Mouse (Mus musculus) midbrain, embryonic 16.5 days (tissue): ENCODE measurements around the gene Zfp26. TPM values are rescaled to one million over a fixed set of nuclear protein-coding genes. Genes with fewer than 3 reads are reported as not detected.

Experiments used
- ATAC-seq: fragments of 200-750 bp; cut with Nextera tagmentation; 2 replicates; pipeline ENCODE4 v1.8.0; 2017; ENCODE audit warnings: moderate TSS enrichment
- H3K27ac ChIP-seq: fragments of 300-500 bp; sonication (generic); 2 replicates; pipeline ENCODE4 v1.5.1; 2014; ENCODE audit warnings: mild to moderate bottlenecking, low read length, mixed read lengths
- H3K27me3 ChIP-seq: fragments of 300-500 bp; sonication (generic); 2 replicates; pipeline ENCODE4 v1.6.1; 2014; ENCODE audit warnings: low read depth, low read length, mixed read lengths; ENCODE audit not compliant: control insufficient read depth, insufficient read depth
- H3K36me3 ChIP-seq: fragments of 300-500 bp; sonication (generic); 2 replicates; pipeline ENCODE4 v1.6.1; 2014; ENCODE audit warnings: mild to moderate bottlenecking, low read length, moderate library complexity, mixed read lengths; ENCODE audit not compliant: control insufficient read depth, insufficient read depth
- H3K4me1 ChIP-seq: fragments of 300-500 bp; sonication (generic); 2 replicates; pipeline ENCODE4 v1.6.1; 2014; ENCODE audit warnings: mild to moderate bottlenecking, low read length, mixed read lengths; ENCODE audit not compliant: control insufficient read depth, insufficient read depth
- H3K4me2 ChIP-seq: fragments of 300-500 bp; sonication (generic); 2 replicates; pipeline ENCODE4 v1.6.1; 2014; ENCODE audit warnings: mild to moderate bottlenecking, low read length, mixed read lengths
- H3K4me3 ChIP-seq: fragments of 300-500 bp; sonication (generic); 2 replicates; pipeline ENCODE4 v1.5.1; 2014; ENCODE audit warnings: low read depth, mild to moderate bottlenecking, low read length, moderate library complexity, mixed read lengths
- H3K9ac ChIP-seq: fragments of 300-500 bp; sonication (generic); 2 replicates; pipeline ENCODE4 v1.6.1; 2014; ENCODE audit warnings: low read depth, low read length, mixed read lengths
- H3K9me3 ChIP-seq: fragments of 300-500 bp; sonication (generic); replicated peaks from 2 replicates; pipeline ENCODE4 v1.6.1; 2014; ENCODE audit warnings: mild to moderate bottlenecking, low read length, mixed read lengths; ENCODE audit not compliant: control insufficient read depth, poor library complexity, severe bottlenecking
- whole genome bisulfite sequencing: fragments of 180-500 bp; shearing (Covaris S2); extraction: QIAGEN DNeasy Blood & Tissue Kit; methylation state at CpG from one replicate; pipeline ENCODE4 v1.1.7; 2014; 5-methylcytosine and 5-hydroxymethylcytosine counted together
- polyA plus RNA-seq: library from polyadenylated mRNA; unstranded; fragments of >200 nt; fragmentation: Nextera tagmentation; extraction: Ambion mirVana; gene quantifications from 2 replicates; pipeline ENCODE4 v1.2.1, GENCODE M21; 2015

The Zfp26 gene
- polyA plus RNA-seq, 1 experiment from 2014 or later = 13.5 TPM

DNA sequence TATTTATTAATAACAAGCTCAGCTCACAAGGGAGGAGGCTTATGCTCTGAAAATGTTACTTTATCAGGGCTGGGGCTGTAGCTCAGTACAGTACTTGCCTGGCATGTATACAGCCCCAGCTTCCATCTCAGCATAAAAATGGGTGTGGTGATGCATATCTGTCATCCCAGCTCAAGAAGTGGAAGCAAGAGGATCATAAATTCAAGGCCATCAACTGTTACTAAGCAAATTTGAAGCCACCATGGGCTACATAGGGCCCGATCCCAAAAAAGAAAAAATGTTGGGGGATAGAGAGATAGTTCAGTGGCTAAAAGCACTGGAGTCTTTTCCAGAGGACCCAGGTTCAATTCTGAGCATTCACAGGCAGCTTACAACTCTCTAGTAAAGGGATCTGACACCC lies 16.7 kb upstream of the Zfp26 start:
- Histone ChIP-seq H3K4me3 (no peak overlapping the region), H3K27me3 (no peaks in the 10 kb centered on the region), H3K27ac (no peak overlapping the region), H3K4me2 (no peak overlapping the region), H3K9me3 (no peaks in the 10 kb centered on the region), H3K9ac (no peak overlapping the region), H3K36me3 (peaks cover 35% of the 10 kb centered on the region), H3K4me1 (no peaks in the 10 kb centered on the region)
- 96% methylated on average over 1 of the region's 1 CpGs for WGBS
- no peak for ATAC-seq

DNA sequence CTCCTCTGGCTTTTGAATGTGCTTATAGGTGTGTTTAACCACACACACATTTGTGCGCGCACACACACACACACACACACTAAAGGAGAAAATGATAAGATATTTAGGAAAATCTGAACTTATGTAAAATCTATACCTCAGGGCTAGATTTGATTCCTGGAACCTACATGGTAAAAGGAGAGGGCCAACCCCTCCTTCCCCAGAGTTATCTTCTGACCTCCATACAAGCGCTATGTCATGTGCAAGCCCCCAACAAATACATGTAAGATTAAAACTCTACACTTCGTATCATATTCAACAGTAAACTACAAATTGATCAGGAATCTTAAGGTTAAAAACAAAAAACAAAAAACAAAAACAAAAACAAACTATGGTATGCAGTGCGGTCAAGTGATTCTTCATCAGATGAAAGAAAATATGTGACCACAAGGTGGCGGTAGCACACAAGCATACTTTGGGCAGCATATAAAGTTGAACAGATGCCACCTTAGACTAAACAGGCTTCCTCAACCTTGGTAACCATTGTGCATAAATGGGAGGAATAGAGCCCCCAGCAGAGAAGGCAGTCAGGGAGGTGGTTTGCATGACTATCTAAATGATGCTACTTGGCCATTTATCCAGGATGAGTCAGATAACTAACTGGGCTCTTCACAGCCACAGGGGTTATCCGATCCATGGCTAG lies 6.9 kb upstream of the Zfp26 start:
- 59% methylated on average over 7 of the region's 7 CpGs for WGBS
- H3K4me3 ChIP-seq = no peak overlapping the region
- no peaks in the 10 kb centered on the region for H3K4me1 ChIP-seq
- H3K9me3 ChIP-seq = no peaks in the 10 kb centered on the region
- no peaks in the 10 kb centered on the region; the same call in 1 of the 2 replicates for H3K27me3 ChIP-seq
- no peak overlapping the region for H3K9ac ChIP-seq
- ATAC-seq = peak; percentile 77
- no peak overlapping the region for H3K4me2 ChIP-seq
- H3K27ac ChIP-seq = no peak overlapping the region
- H3K36me3 ChIP-seq = peaks cover 33% of the 10 kb centered on the region

DNA sequence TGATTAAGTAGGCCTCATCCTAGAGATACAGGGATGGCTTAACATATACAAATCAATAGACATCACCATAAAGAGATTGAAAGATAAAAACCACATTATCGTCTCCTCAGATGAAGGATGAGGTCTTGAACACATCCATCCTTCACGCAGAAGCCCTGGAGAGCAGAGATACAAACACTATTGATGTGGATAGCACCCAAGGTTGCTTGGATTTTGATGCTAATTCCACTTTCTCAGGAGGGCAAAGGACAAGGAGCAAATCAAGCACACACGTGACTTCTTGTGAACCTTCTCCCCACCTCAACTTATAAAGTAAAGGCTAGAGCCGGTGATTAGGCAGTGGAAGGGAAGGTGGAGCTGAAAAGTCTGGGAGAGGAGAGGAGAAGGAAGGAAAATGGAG lies 6.3 kb downstream of the Zfp26 start:
- no peak overlapping the region for H3K4me2 ChIP-seq
- no peak overlapping the region for H3K4me3 ChIP-seq
- WGBS = 93% methylated on average over 4 of the region's 4 CpGs
- no peak for ATAC-seq
- no peaks in the 10 kb centered on the region for H3K9me3 ChIP-seq
- peaks cover 5% of the 10 kb centered on the region; the same call in 1 of the 2 replicates for H3K36me3 ChIP-seq
- H3K27ac ChIP-seq = no peak overlapping the region
- peaks cover 6% of the 10 kb centered on the region for H3K4me1 ChIP-seq
- no peaks in the 10 kb centered on the region for H3K27me3 ChIP-seq
- H3K9ac ChIP-seq = no peak overlapping the region

DNA sequence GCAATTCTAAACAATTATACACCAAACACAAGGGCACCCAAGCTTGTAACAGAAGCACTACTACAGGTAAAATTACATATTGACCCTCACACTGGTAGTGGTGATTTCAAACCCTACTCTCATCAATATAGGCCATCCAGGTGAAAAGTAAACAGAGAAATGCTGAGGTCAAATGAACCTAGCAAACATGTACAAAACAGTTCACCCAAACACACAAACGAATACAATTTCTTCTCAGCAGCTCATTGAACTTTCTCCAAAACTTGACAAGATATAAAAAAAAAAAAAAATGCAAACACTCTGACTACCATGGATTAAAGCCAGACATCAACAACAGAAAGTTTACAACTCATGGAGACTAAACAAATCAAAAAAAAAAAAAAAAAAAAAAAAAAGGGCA lies 8.5 kb downstream of the Zfp26 start:
- no peak for ATAC-seq
- Histone ChIP-seq H3K9ac (no peak overlapping the region), H3K4me1 (no peaks in the 10 kb centered on the region), H3K4me3 (no peak overlapping the region), H3K36me3 (peaks cover 8% of the 10 kb centered on the region; the same call in 1 of the 2 replicates), H3K27me3 (no peaks in the 10 kb centered on the region), H3K9me3 (no peaks in the 10 kb centered on the region), H3K4me2 (no peak overlapping the region), H3K27ac (no peak overlapping the region)
- 97% methylated on average over 1 of the region's 1 CpGs for WGBS

GRCm38 (mm10) chr9:20443183-20443783 lies 16.7 kb downstream of the Zfp26 start:
- Histone ChIP-seq H3K36me3 (peaks cover 51% of the 10 kb centered on the region), H3K9ac (no peak overlapping the region), H3K27me3 (no peaks in the 10 kb centered on the region), H3K4me2 (no peak overlapping the region), H3K4me1 (no peaks in the 10 kb centered on the region), H3K27ac (no peak overlapping the region), H3K9me3 (no peaks in the 10 kb centered on the region), H3K4me3 (no peak overlapping the region)
- WGBS = 94% methylated on average over 4 of the region's 4 CpGs
- no peak for ATAC-seq

GRCm38 (mm10) chr9:20430004-20430403 lies 30.0 kb downstream of the Zfp26 start:
- H3K27ac ChIP-seq = no peak overlapping the region
- 90% methylated on average over 3 of the region's 3 CpGs for WGBS

GRCm38 (mm10) chr9:20411460-20411859 lies 48.5 kb downstream of the Zfp26 start:
- H3K4me3 ChIP-seq = no peak overlapping the region
- H3K27me3 ChIP-seq = no peaks in the 10 kb centered on the region
- no peak overlapping the region for H3K9ac ChIP-seq
- no peaks in the 10 kb centered on the region for H3K4me1 ChIP-seq
- 33% methylated on average over 1 of the region's 1 CpGs for WGBS
- no peaks in the 10 kb centered on the region for H3K9me3 ChIP-seq
- ATAC-seq = no peak
- H3K36me3 ChIP-seq = no peaks in the 10 kb centered on the region
- H3K27ac ChIP-seq = no peak overlapping the region
- H3K4me2 ChIP-seq = no peak overlapping the region

More at GRCm38 (mm10) chr9:20430004-20430403, 30.0 kb downstream of the Zfp26 start:
- no peak overlapping the region for H3K4me2 ChIP-seq
- H3K9ac ChIP-seq = no peak overlapping the region
- H3K27me3 ChIP-seq = no peaks in the 10 kb centered on the region
- H3K36me3 ChIP-seq = peaks cover 6% of the 10 kb centered on the region; the same call in 1 of the 2 replicates
- no peak overlapping the region for H3K4me3 ChIP-seq
- H3K4me1 ChIP-seq = no peaks in the 10 kb centered on the region
- H3K9me3 ChIP-seq = no peaks in the 10 kb centered on the region
- no peak for ATAC-seq

DNA sequence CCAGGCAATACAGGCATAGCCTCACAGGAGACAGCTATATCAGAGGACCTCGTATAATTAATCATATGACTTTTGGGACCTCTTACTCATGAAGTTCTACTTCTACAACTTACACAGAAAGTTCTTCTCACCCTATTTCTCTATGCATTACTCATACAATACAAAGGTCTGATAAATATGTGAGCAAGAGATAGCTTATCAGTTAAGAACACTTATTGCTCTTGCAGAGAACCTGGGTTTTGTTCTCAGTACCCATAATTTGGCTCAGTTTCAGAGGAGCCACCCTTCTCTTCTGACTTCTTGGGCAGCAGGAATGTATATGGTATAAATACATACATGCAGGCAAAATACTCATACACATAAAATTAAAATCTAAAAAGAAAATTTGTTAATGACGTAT lies 50.6 kb downstream of the Zfp26 start:
- WGBS = 84% methylated on average over 2 of the region's 2 CpGs
- no peaks in the 10 kb centered on the region; the same call in 1 of the 2 replicates for H3K9me3 ChIP-seq
- H3K9ac ChIP-seq = no peak overlapping the region
- H3K4me1 ChIP-seq = no peaks in the 10 kb centered on the region
- H3K4me2 ChIP-seq = no peak overlapping the region
- H3K27ac ChIP-seq = no peak overlapping the region
- no peaks in the 10 kb centered on the region for H3K36me3 ChIP-seq
- no peak for ATAC-seq
- no peaks in the 10 kb centered on the region for H3K27me3 ChIP-seq
- H3K4me3 ChIP-seq = no peak overlapping the region

DNA sequence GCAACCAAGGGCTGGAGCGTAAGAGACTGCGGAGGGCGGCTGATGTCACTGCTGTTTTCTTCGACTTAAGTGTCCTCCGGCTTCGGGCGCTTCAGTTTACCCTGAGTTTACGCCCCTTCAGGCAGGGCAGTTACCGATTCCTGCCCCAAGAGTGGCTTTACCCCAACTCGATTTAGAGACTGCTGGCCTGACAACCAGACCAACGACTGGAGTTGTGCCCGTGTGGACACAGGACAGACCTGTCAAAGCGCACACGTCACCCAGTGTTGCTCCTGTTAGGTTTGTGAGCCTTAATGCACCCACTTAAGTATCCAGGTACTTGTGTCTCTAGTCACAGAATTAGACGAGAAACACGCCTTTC lies 74.6 kb downstream of the Zfp26 start:
- Histone ChIP-seq H3K9ac (peak overlapping the region; percentile 82), H3K27ac (peak overlapping the region; percentile 85), H3K4me1 (peaks cover 15% of the 10 kb centered on the region), H3K9me3 (no peaks in the 10 kb centered on the region), H3K27me3 (no peaks in the 10 kb centered on the region), H3K36me3 (no peaks in the 10 kb centered on the region), H3K4me2 (peak overlapping the region; percentile 70), H3K4me3 (peak overlapping the region; percentile 73)
- WGBS = 18% methylated on average over 16 of the region's 16 CpGs
- peak; percentile 86 for ATAC-seq
